Mouse (Mus musculus) liver, embryonic 15.5 days (tissue): ENCODE data around the gene Gatad1. TPM values are rescaled to one million over a fixed set of nuclear protein-coding genes. Genes with fewer than 3 reads are reported as not detected.

ENCODE experiments used
- ATAC-seq: fragments of 200-750 bp; cut with Nextera tagmentation; 2 replicates; pipeline ENCODE4 v1.8.0; 2017; ENCODE audit warnings: moderate number of reproducible peaks, mild to moderate bottlenecking, moderate library complexity; ENCODE audit not compliant: insufficient read depth
- H3K27ac ChIP-seq: fragments of 300-500 bp; sonication (generic); replicated peaks from 2 replicates; pipeline ENCODE4 v1.5.1; 2015; ENCODE audit warnings: mild to moderate bottlenecking, inconsistent platforms
- H3K27me3 ChIP-seq: fragments of 300-500 bp; sonication (generic); 2 replicates; pipeline ENCODE4 v1.6.1; 2015; ENCODE audit warnings: mild to moderate bottlenecking, inconsistent platforms
- H3K36me3 ChIP-seq: fragments of 300-500 bp; sonication (generic); replicated peaks from 2 replicates; pipeline ENCODE4 v1.6.1; 2015; ENCODE audit warnings: moderate library complexity, mild to moderate bottlenecking, inconsistent platforms
- H3K4me1 ChIP-seq: fragments of 300-500 bp; sonication (generic); replicated peaks from 2 replicates; pipeline ENCODE4 v1.6.1; 2015; ENCODE audit warnings: inconsistent platforms
- H3K4me2 ChIP-seq: fragments of 300-500 bp; sonication (generic); 2 replicates; pipeline ENCODE4 v1.6.1; 2015; ENCODE audit warnings: moderate library complexity, mild to moderate bottlenecking, inconsistent platforms
- H3K4me3 ChIP-seq: fragments of 300-500 bp; sonication (generic); replicated peaks from 2 replicates; pipeline ENCODE4 v1.5.1; 2015; ENCODE audit warnings: mild to moderate bottlenecking, inconsistent platforms
- H3K9ac ChIP-seq: fragments of 300-500 bp; sonication (generic); 2 replicates; pipeline ENCODE4 v1.6.1; 2015; ENCODE audit warnings: moderate library complexity, mild to moderate bottlenecking, inconsistent platforms
- H3K9me3 ChIP-seq: fragments of 300-500 bp; sonication (generic); replicated peaks from 2 replicates; pipeline ENCODE4 v1.6.1; 2016; ENCODE audit warnings: inconsistent platforms
- WGBS: fragments of 180-500 bp; shearing (Covaris S2); methylation state at CpG from one replicate; pipeline ENCODE4 v1.1.7; 2015; ENCODE audit warnings: mixed read lengths; ENCODE audit not compliant: insufficient replicate concordance; 5-methylcytosine and 5-hydroxymethylcytosine counted together
- microRNA-seq: library from miRNA; unstranded; fragments of <30 nt; microRNA quantifications from one replicate; pipeline ENCODE4, GENCODE M21; 2016
- polyA plus RNA-seq: library from polyadenylated mRNA; unstranded; fragments of >200 nt; fragmentation: Nextera tagmentation; extraction: Ambion mirVana; gene quantifications from 2 replicates; pipeline ENCODE4 v1.2.1, GENCODE M21; 2015

Gatad1 gene
- polyA plus RNA-seq, 1 experiment from 2014 or later, result 22.6 TPM

DNA sequence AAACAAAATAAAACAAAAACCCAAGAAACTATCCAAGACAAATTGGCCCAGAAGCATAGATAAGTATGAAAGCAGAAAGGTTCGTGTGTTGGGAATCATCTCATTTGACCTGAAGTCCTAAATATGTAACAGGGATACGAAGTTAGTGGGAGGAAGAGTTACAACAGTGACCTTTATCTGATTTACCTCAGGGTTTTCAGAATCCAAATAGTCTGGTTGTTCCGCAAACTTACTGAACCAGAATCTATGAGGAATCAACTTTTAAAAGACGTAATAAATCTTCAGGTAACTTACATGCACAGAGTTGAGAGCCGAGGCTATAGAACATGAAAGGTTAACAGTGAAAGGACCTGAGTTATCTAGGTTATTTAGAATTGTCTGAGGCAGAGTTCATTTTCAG, 58.2 kb downstream of the Gatad1 start:
- Histone ChIP-seq H3K27me3 (no peaks in the 10 kb centered on the region), H3K27ac (no peak overlapping the region), H3K9me3 (no peaks in the 10 kb centered on the region), H3K4me3 (no peak overlapping the region), H3K36me3 (no peaks in the 10 kb centered on the region), H3K4me2 (no peak overlapping the region), H3K4me1 (peaks cover 26% of the 10 kb centered on the region), H3K9ac (no peak overlapping the region)
- no peak for ATAC-seq
- 74% methylated on average over 5 of the region's 5 CpGs for WGBS

GRCm38 (mm10) chr5:3597171-3597570, 59.8 kb downstream of the Gatad1 start:
- Histone ChIP-seq H3K27me3 (no peaks in the 10 kb centered on the region), H3K9ac (no peak overlapping the region), H3K4me1 (peaks cover 26% of the 10 kb centered on the region), H3K36me3 (peaks cover 9% of the 10 kb centered on the region), H3K9me3 (no peaks in the 10 kb centered on the region), H3K4me2 (peak overlapping the region; percentile 90), H3K4me3 (peak overlapping the region; percentile 86), H3K27ac (no peak overlapping the region)
- ATAC-seq, result no peak

- no peaks in the 10 kb centered on the region for H3K27me3 ChIP-seq
- H3K27ac ChIP-seq, result peak within 1 kb of the TSS; percentile 71
- ATAC-seq, result peak; percentile 70
- peaks cover 26% of the 10 kb centered on the region for H3K4me1 ChIP-seq
- H3K9ac ChIP-seq, result peak within 1 kb of the TSS; percentile 75
- H3K36me3 ChIP-seq, result peaks cover 15% of the 10 kb centered on the region
- H3K4me3 ChIP-seq, result peak within 1 kb of the TSS; percentile 86
- no peaks in the 10 kb centered on the region for H3K9me3 ChIP-seq
- WGBS, result under 1% methylated on average over 31 of the region's 31 CpGs
- H3K4me2 ChIP-seq, result peak within 1 kb of the TSS; percentile 90
Measured at GRCm38 (mm10) chr5:3596399-3596766, 60.6 kb downstream of the Gatad1 start, which contains the start of gene Rbm48. TSS of gene Rbm48 (minus strand) at chr5:3596585.

DNA sequence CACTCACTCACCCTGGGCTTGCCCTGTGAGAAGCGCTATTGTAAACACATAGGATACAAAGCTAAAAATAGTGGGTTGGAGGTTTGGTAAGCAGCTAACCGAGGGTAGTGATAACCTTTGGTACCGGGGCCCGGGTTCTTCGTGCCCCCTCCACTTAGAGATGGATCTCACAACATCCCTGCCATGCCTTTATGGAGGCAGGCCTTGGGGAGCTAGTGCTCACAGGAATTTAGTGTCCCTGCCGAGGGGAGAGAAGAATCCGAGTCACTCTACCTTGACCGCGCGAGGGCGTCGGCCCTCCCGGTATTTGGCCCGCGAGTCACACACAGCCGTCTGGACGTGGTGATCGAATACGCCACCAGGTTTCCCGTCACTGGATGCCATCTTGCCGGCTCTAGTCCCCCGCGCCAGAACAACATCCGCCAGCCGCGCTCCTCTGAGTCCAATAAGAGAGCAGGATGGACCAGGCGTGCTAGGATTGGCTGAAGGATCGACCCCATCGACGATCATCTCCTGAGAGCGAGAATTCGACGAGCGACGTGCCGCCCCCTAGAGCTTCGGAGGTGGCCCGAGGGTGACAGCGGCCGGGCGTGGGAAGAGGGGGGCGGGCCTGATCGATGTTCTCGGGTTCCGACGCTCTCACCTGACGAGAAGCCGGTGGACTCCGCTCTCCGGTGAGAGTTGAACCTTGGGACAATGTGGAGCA, 61.1 kb downstream of the Gatad1 start, which contains the start of gene Pex1:
TSS of gene Pex1 (plus strand) at position 374 of the 706 bp plus-strand sequence.
- Histone ChIP-seq H3K9me3 (no peaks in the 10 kb centered on the region), H3K27ac (peak within 1 kb of the TSS; percentile 71), H3K36me3 (peaks cover 20% of the 10 kb centered on the region), H3K4me2 (peak within 1 kb of the TSS; percentile 90), H3K9ac (peak within 1 kb of the TSS; percentile 75), H3K27me3 (no peaks in the 10 kb centered on the region), H3K4me3 (peak within 1 kb of the TSS; percentile 86), H3K4me1 (peaks cover 26% of the 10 kb centered on the region)
- peak; percentile 97 for ATAC-seq
- under 1% methylated on average over 50 of the region's 50 CpGs for WGBS

Small RNAs within 50 kb of the gene (microRNA-seq; reads per million reads assigned to microRNA genes)
- gene Gm22926, result not detected
- gene Gm26238, result not detected

Other genes with a start within 250 kb of the Gatad1 start
- gene Fam133b, start 113.4 kb downstream of the Gatad1 start, polyA plus RNA-seq, result 8.6 and 9.2 TPM in 2 replicates
- gene 1700109H08Rik, start 85.6 kb downstream of the Gatad1 start, polyA plus RNA-seq, result 1.3 and 1.4 TPM in 2 replicates
- 4.8 and 5.4 TPM in 2 replicates for gene Pex1, start 61.1 kb downstream of the Gatad1 start, polyA plus RNA-seq
- gene Rbm48, start 60.6 kb downstream of the Gatad1 start, polyA plus RNA-seq, result 4.9 and 5.6 TPM in 2 replicates
- gene Tmbim7, start 6.0 kb downstream of the Gatad1 start, polyA plus RNA-seq, result not detected in 2 replicates
- gene Ankib1, start 145.7 kb upstream of the Gatad1 start, polyA plus RNA-seq, result 3.4 and 3.5 TPM in 2 replicates
- 17.8 and 18.1 TPM in 2 replicates for gene Krit1, start 146.0 kb upstream of the Gatad1 start, polyA plus RNA-seq
- gene Lrrd1, start 188.0 kb upstream of the Gatad1 start, polyA plus RNA-seq, result 0.06 TPM in 1 of 2 replicates, not detected in the other
- gene Mterf1a, start 236.7 kb upstream of the Gatad1 start, polyA plus RNA-seq, result 3.8 and 4.4 TPM in 2 replicates